Mouse (Mus musculus) olfactory bulb, adult 2 months (tissue): ENCODE measurements around the gene Msh5.

Experiments
- CTCF ChIP-seq: fragments of 200-500 bp; IDR thresholded peaks from 2 replicates; pipeline ENCODE4 v1.5.1; 2012; ENCODE audit warnings: low read depth, mild to moderate bottlenecking, low read length, moderate library complexity; ENCODE audit not compliant: insufficient read depth
- POLR2A ChIP-seq: fragments of 200-500 bp; IDR thresholded peaks from 2 replicates; pipeline ENCODE4 v1.6.1; 2012; ENCODE audit warnings: mild to moderate bottlenecking, low read depth, low read length, moderate library complexity; ENCODE audit not compliant: insufficient read depth

DNA sequence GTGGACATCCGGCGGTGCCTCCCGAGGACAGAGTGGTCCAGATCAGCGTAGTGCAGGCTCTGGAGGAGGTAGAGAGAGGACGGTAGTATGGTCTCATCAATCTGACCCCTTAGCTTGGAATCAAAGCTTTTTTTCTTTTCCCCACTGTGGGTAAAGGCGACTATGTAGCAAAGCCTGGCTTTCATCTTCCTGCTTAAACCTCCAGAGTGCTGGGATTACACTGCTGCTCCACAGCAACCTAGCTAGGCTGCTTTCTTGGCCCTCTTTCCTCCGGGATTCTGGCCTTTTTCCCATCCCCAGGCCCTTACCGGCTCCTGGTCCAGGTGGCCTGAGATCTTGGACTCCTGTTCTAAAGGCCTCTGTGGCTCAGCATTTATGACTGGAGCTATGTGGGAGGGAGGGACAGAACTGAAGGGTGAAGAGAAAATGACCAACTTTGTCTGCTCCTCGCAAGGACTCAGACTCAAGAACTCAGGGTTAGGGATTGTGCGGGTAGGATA, 17.9 kb upstream of the Msh5 start:
- TF ChIP-seq CTCF (no peak), POLR2A (no peak)
